Mouse (Mus musculus): ENCODE measurements around the gene Alkbh4. TPM values are rescaled to one million over a fixed set of nuclear protein-coding genes. Genes with fewer than 3 reads are reported as not detected.

Gene Alkbh4
- polyA plus RNA-seq, 1 experiment from 2014 or later = 27.9 TPM

GRCm38 (mm10) chr5:136115891-136116783 is 19.8 kb upstream of the Alkbh4 start, which contains the start of gene Polr2j:
Polr2j (plus strand) TSS chr5:136116631.
- WGBS = 3% methylated on average over 42 of the region's 42 CpGs
- Histone ChIP-seq H3K9me3 (replicated peaks) (no peaks in the 10 kb centered on the region), H3K27ac (peak within 1 kb of the TSS; percentile 88), H3K36me3 (peaks cover 34% of the 10 kb centered on the region), H3K4me3 (peak within 1 kb of the TSS; percentile 91), H3K27me3 (ENCODE audit: low read depth, poor library complexity, severe bottlenecking) (no peaks in the 10 kb centered on the region), H3K4me1 (peaks cover 23% of the 10 kb centered on the region)
- DNase-seq (ENCODE audit: low spot score) = peak; percentile 100

GRCm38 (mm10) chr5:136116784-136117112 is 19.2 kb upstream of the Alkbh4 start:
- Histone ChIP-seq H3K9me3 (replicated peaks) (no peaks in the 10 kb centered on the region), H3K4me1 (peaks cover 23% of the 10 kb centered on the region), H3K27ac (peak overlapping the region; percentile 88), H3K36me3 (peaks cover 40% of the 10 kb centered on the region), H3K27me3 (ENCODE audit: low read depth, poor library complexity, severe bottlenecking) (no peaks in the 10 kb centered on the region), H3K4me3 (peak overlapping the region; percentile 91)
- DNase-seq (ENCODE audit: low spot score) = no peak
- WGBS = under 1% methylated on average over 22 of the region's 22 CpGs

- Histone ChIP-seq H3K9me3 (replicated peaks) (no peaks in the 10 kb centered on the region), H3K27ac (no peak overlapping the region), H3K4me1 (peaks cover 12% of the 10 kb centered on the region), H3K4me3 (no peak overlapping the region), H3K36me3 (peaks cover 87% of the 10 kb centered on the region), H3K27me3 (ENCODE audit: low read depth, poor library complexity, severe bottlenecking) (no peaks in the 10 kb centered on the region)
- WGBS = 90% methylated on average over 10 of the region's 10 CpGs
- no peak for DNase-seq (ENCODE audit: low spot score)
These were observed 13.8 kb upstream of the Alkbh4 start for GRCm38 (mm10) chr5:136122165-136122564.

GRCm38 (mm10) chr5:136136292-136136990 is 495 bp downstream of the Alkbh4 start:
- H3K4me1 ChIP-seq = peaks cover 22% of the 10 kb centered on the region
- H3K27me3 ChIP-seq (ENCODE audit: low read depth, poor library complexity, severe bottlenecking) = no peaks in the 10 kb centered on the region
- DNase-seq (ENCODE audit: low spot score) = no peak
- H3K4me3 ChIP-seq = peak overlapping the region; percentile 82
- H3K9me3 ChIP-seq (replicated peaks) = no peaks in the 10 kb centered on the region
- 11% methylated on average over 20 of the region's 20 CpGs for WGBS
- peaks cover 65% of the 10 kb centered on the region for H3K36me3 ChIP-seq
- peak overlapping the region; percentile 86 for H3K27ac ChIP-seq

GRCm38 (mm10) chr5:136137658-136138274 is 1.8 kb downstream of the Alkbh4 start:
- no peaks in the 10 kb centered on the region for H3K27me3 ChIP-seq (ENCODE audit: low read depth, poor library complexity, severe bottlenecking)
- H3K27ac ChIP-seq = no peak overlapping the region
- peaks cover 22% of the 10 kb centered on the region for H3K4me1 ChIP-seq
- peak; percentile 47 for DNase-seq (ENCODE audit: low spot score)
- no peak overlapping the region for H3K4me3 ChIP-seq
- 73% methylated on average over 13 of the region's 13 CpGs for WGBS
- peaks cover 62% of the 10 kb centered on the region for H3K36me3 ChIP-seq
- no peaks in the 10 kb centered on the region for H3K9me3 ChIP-seq (replicated peaks)

- H3K9me3 ChIP-seq (replicated peaks) = no peaks in the 10 kb centered on the region
- no peaks in the 10 kb centered on the region for H3K27me3 ChIP-seq (ENCODE audit: low read depth, poor library complexity, severe bottlenecking)
- DNase-seq (ENCODE audit: low spot score) = no peak
- peaks cover 46% of the 10 kb centered on the region for H3K36me3 ChIP-seq
- peaks cover 22% of the 10 kb centered on the region for H3K4me1 ChIP-seq
- no peak overlapping the region for H3K4me3 ChIP-seq
- 96% methylated on average over 13 of the region's 13 CpGs for WGBS
- H3K27ac ChIP-seq = no peak overlapping the region
These were observed 3.4 kb downstream of the Alkbh4 start for GRCm38 (mm10) chr5:136139393-136139792.

- Histone ChIP-seq H3K4me1 (peaks cover 15% of the 10 kb centered on the region), H3K36me3 (peaks cover 45% of the 10 kb centered on the region), H3K9me3 (replicated peaks) (no peaks in the 10 kb centered on the region), H3K27ac (no peak overlapping the region), H3K4me3 (no peak overlapping the region), H3K27me3 (ENCODE audit: low read depth, poor library complexity, severe bottlenecking) (no peaks in the 10 kb centered on the region)
- WGBS = 93% methylated on average over 10 of the region's 10 CpGs
- no peak for DNase-seq (ENCODE audit: low spot score)
These were observed 4.1 kb downstream of the Alkbh4 start for GRCm38 (mm10) chr5:136140057-136140482.

GRCm38 (mm10) chr5:136142746-136143145 is 6.8 kb downstream of the Alkbh4 start:
- H3K27ac ChIP-seq = no peak overlapping the region
- H3K4me3 ChIP-seq = no peak overlapping the region
- 85% methylated on average over 5 of the region's 5 CpGs for WGBS
- H3K9me3 ChIP-seq (replicated peaks) = no peaks in the 10 kb centered on the region
- H3K27me3 ChIP-seq (ENCODE audit: low read depth, poor library complexity, severe bottlenecking) = no peaks in the 10 kb centered on the region
- H3K4me1 ChIP-seq = no peaks in the 10 kb centered on the region
- DNase-seq (ENCODE audit: low spot score) = no peak
- H3K36me3 ChIP-seq = peaks cover 45% of the 10 kb centered on the region

GRCm38 (mm10) chr5:136143161-136143755 is 7.3 kb downstream of the Alkbh4 start:
- Histone ChIP-seq H3K4me3 (no peak overlapping the region), H3K27me3 (ENCODE audit: low read depth, poor library complexity, severe bottlenecking) (no peaks in the 10 kb centered on the region), H3K9me3 (replicated peaks) (no peaks in the 10 kb centered on the region), H3K27ac (no peak overlapping the region), H3K36me3 (peaks cover 41% of the 10 kb centered on the region), H3K4me1 (no peaks in the 10 kb centered on the region)
- 88% methylated on average over 6 of the region's 6 CpGs for WGBS
- no peak for DNase-seq (ENCODE audit: low spot score)

GRCm38 (mm10) chr5:136144606-136145430 is 8.9 kb downstream of the Alkbh4 start:
- no peak for DNase-seq (ENCODE audit: low spot score)
- WGBS = 75% methylated on average over 12 of the region's 12 CpGs
- H3K4me1 ChIP-seq = no peaks in the 10 kb centered on the region
- no peak overlapping the region for H3K27ac ChIP-seq
- H3K36me3 ChIP-seq = peaks cover 26% of the 10 kb centered on the region
- H3K27me3 ChIP-seq (ENCODE audit: low read depth, poor library complexity, severe bottlenecking) = no peaks in the 10 kb centered on the region
- no peaks in the 10 kb centered on the region for H3K9me3 ChIP-seq (replicated peaks)
- H3K4me3 ChIP-seq = no peak overlapping the region

- H3K4me3 ChIP-seq = no peak overlapping the region
- no peak overlapping the region for H3K27ac ChIP-seq
- H3K4me1 ChIP-seq = no peaks in the 10 kb centered on the region
- WGBS = 100% methylated on average over 1 of the region's 1 CpGs
- H3K9me3 ChIP-seq (replicated peaks) = no peaks in the 10 kb centered on the region
- H3K27me3 ChIP-seq (ENCODE audit: low read depth, poor library complexity, severe bottlenecking) = no peaks in the 10 kb centered on the region
- no peak for DNase-seq (ENCODE audit: low spot score)
- H3K36me3 ChIP-seq = peaks cover 6% of the 10 kb centered on the region
These were observed 11.0 kb downstream of the Alkbh4 start for GRCm38 (mm10) chr5:136146936-136147335.

GRCm38 (mm10) chr5:136147704-136148103 is 11.8 kb downstream of the Alkbh4 start:
- Histone ChIP-seq H3K4me1 (no peaks in the 10 kb centered on the region), H3K36me3 (no peaks in the 10 kb centered on the region), H3K9me3 (replicated peaks) (no peaks in the 10 kb centered on the region), H3K4me3 (no peak overlapping the region), H3K27me3 (ENCODE audit: low read depth, poor library complexity, severe bottlenecking) (no peaks in the 10 kb centered on the region), H3K27ac (no peak overlapping the region)
- DNase-seq (ENCODE audit: low spot score) = no peak
- 74% methylated on average over 8 of the region's 8 CpGs for WGBS

All from limb, embryonic 10.5 days (tissue).